Mouse (Mus musculus) liver, embryonic 15.5 days (tissue): ENCODE measurements around the gene Kmo. TPM values are rescaled to one million over a fixed set of nuclear protein-coding genes. Genes with fewer than 3 reads are reported as not detected.
A peak's percentile ranks its signal among the peaks of the same experiment; 100 is the strongest.

ENCODE experiments used
- ATAC-seq: fragments of 200-750 bp; cut with Nextera tagmentation; 2 replicates; pipeline ENCODE4 v1.8.0; 2017; ENCODE audit warnings: moderate number of reproducible peaks, mild to moderate bottlenecking, moderate library complexity; ENCODE audit not compliant: insufficient read depth
- H3K27ac ChIP-seq: fragments of 300-500 bp; sonication (generic); replicated peaks from 2 replicates; pipeline ENCODE4 v1.5.1; 2015; ENCODE audit warnings: mild to moderate bottlenecking, inconsistent platforms
- H3K27me3 ChIP-seq: fragments of 300-500 bp; sonication (generic); 2 replicates; pipeline ENCODE4 v1.6.1; 2015; ENCODE audit warnings: mild to moderate bottlenecking, inconsistent platforms
- H3K36me3 ChIP-seq: fragments of 300-500 bp; sonication (generic); replicated peaks from 2 replicates; pipeline ENCODE4 v1.6.1; 2015; ENCODE audit warnings: moderate library complexity, mild to moderate bottlenecking, inconsistent platforms
- H3K4me1 ChIP-seq: fragments of 300-500 bp; sonication (generic); replicated peaks from 2 replicates; pipeline ENCODE4 v1.6.1; 2015; ENCODE audit warnings: inconsistent platforms
- H3K4me2 ChIP-seq: fragments of 300-500 bp; sonication (generic); 2 replicates; pipeline ENCODE4 v1.6.1; 2015; ENCODE audit warnings: moderate library complexity, mild to moderate bottlenecking, inconsistent platforms
- H3K4me3 ChIP-seq: fragments of 300-500 bp; sonication (generic); replicated peaks from 2 replicates; pipeline ENCODE4 v1.5.1; 2015; ENCODE audit warnings: mild to moderate bottlenecking, inconsistent platforms
- H3K9ac ChIP-seq: fragments of 300-500 bp; sonication (generic); 2 replicates; pipeline ENCODE4 v1.6.1; 2015; ENCODE audit warnings: moderate library complexity, mild to moderate bottlenecking, inconsistent platforms
- H3K9me3 ChIP-seq: fragments of 300-500 bp; sonication (generic); replicated peaks from 2 replicates; pipeline ENCODE4 v1.6.1; 2016; ENCODE audit warnings: inconsistent platforms
- WGBS: fragments of 180-500 bp; shearing (Covaris S2); methylation state at CpG from one replicate; pipeline ENCODE4 v1.1.7; 2015; ENCODE audit warnings: mixed read lengths; ENCODE audit not compliant: insufficient replicate concordance; 5-methylcytosine and 5-hydroxymethylcytosine counted together
- polyA plus RNA-seq: library from polyadenylated mRNA; unstranded; fragments of >200 nt; fragmentation: Nextera tagmentation; extraction: Ambion mirVana; gene quantifications from 2 replicates; pipeline ENCODE4 v1.2.1, GENCODE M21; 2015

The Kmo gene
- polyA plus RNA-seq, 1 experiment from 2014 or later, result 12.0 TPM

- 28% methylated on average over 10 of the region's 10 CpGs for WGBS
- Histone ChIP-seq H3K9me3 (no peaks in the 10 kb centered on the region), H3K4me1 (peaks cover 5% of the 10 kb centered on the region; the same call in 1 of the 2 replicates), H3K4me3 (0 out of 2 replicates have a peak overlapping the region, but pooled peaks have one; percentile 24), H3K27ac (peak overlapping the region; percentile 49), H3K9ac (no peak overlapping the region), H3K36me3 (no peaks in the 10 kb centered on the region), H3K27me3 (no peaks in the 10 kb centered on the region), H3K4me2 (peak overlapping the region; percentile 21)
- no peak for ATAC-seq
Measured at GRCm38 (mm10) chr1:175631721-175632221, 11.6 kb downstream of the Kmo start.

GRCm38 (mm10) chr1:175632470-175632869, 12.3 kb downstream of the Kmo start:
- Histone ChIP-seq H3K4me2 (peak overlapping the region; percentile 33), H3K36me3 (no peaks in the 10 kb centered on the region), H3K9ac (no peak overlapping the region), H3K27ac (no peak overlapping the region), H3K9me3 (no peaks in the 10 kb centered on the region), H3K4me3 (peak overlapping the region; percentile 24; the same call in 1 of the 2 replicates), H3K27me3 (no peaks in the 10 kb centered on the region), H3K4me1 (peaks cover 5% of the 10 kb centered on the region; the same call in 1 of the 2 replicates)
- ATAC-seq, result no peak
- WGBS, result 89% methylated on average over 14 of the region's 14 CpGs

- peaks cover 8% of the 10 kb centered on the region; the same call in 1 of the 2 replicates for H3K4me1 ChIP-seq
- H3K36me3 ChIP-seq, result no peaks in the 10 kb centered on the region
- WGBS, result 25% methylated on average over 7 of the region's 7 CpGs
- no peaks in the 10 kb centered on the region for H3K9me3 ChIP-seq
- no peak overlapping the region for H3K27ac ChIP-seq
- no peaks in the 10 kb centered on the region for H3K27me3 ChIP-seq
- no peak overlapping the region for H3K4me3 ChIP-seq
- ATAC-seq, result no peak
- H3K9ac ChIP-seq, result no peak overlapping the region
- no peak overlapping the region for H3K4me2 ChIP-seq
Measured at GRCm38 (mm10) chr1:175637677-175638076, 17.5 kb downstream of the Kmo start.

GRCm38 (mm10) chr1:175639072-175639471, 18.9 kb downstream of the Kmo start:
- 61% methylated on average over 7 of the region's 7 CpGs for WGBS
- H3K9ac ChIP-seq, result no peak overlapping the region
- H3K36me3 ChIP-seq, result no peaks in the 10 kb centered on the region
- peaks cover 8% of the 10 kb centered on the region; the same call in 1 of the 2 replicates for H3K4me1 ChIP-seq
- no peaks in the 10 kb centered on the region for H3K27me3 ChIP-seq
- no peak overlapping the region for H3K4me2 ChIP-seq
- H3K27ac ChIP-seq, result no peak overlapping the region
- H3K4me3 ChIP-seq, result no peak overlapping the region
- ATAC-seq, result no peak
- no peaks in the 10 kb centered on the region for H3K9me3 ChIP-seq

GRCm38 (mm10) chr1:175640435-175641150, 20.4 kb downstream of the Kmo start:
- WGBS, result 45% methylated on average over 6 of the region's 6 CpGs
- H3K36me3 ChIP-seq, result no peaks in the 10 kb centered on the region

GRCm38 (mm10) chr1:175643496-175644265, 23.5 kb downstream of the Kmo start:
- Histone ChIP-seq H3K27ac (no peak overlapping the region), H3K9me3 (no peaks in the 10 kb centered on the region), H3K4me1 (peaks cover 6% of the 10 kb centered on the region; the same call in 1 of the 2 replicates), H3K9ac (no peak overlapping the region), H3K4me2 (no peak overlapping the region), H3K36me3 (no peaks in the 10 kb centered on the region), H3K27me3 (no peaks in the 10 kb centered on the region), H3K4me3 (no peak overlapping the region)
- WGBS, result 43% methylated on average over 5 of the region's 5 CpGs
- no peak for ATAC-seq

More at GRCm38 (mm10) chr1:175640435-175641150, 20.4 kb downstream of the Kmo start:
- Histone ChIP-seq H3K27ac (no peak overlapping the region), H3K9ac (no peak overlapping the region), H3K27me3 (no peaks in the 10 kb centered on the region), H3K4me1 (peaks cover 8% of the 10 kb centered on the region; the same call in 1 of the 2 replicates), H3K4me3 (no peak overlapping the region), H3K4me2 (no peak overlapping the region), H3K9me3 (no peaks in the 10 kb centered on the region)
- ATAC-seq, result no peak

GRCm38 (mm10) chr1:175646952-175647351, 26.8 kb downstream of the Kmo start:
- WGBS, result 25% methylated on average over 9 of the region's 9 CpGs

GRCm38 (mm10) chr1:175648615-175649014, 28.4 kb downstream of the Kmo start:
- no peak for ATAC-seq
- Histone ChIP-seq H3K4me3 (no peak overlapping the region), H3K9me3 (no peaks in the 10 kb centered on the region), H3K9ac (no peak overlapping the region), H3K4me2 (no peak overlapping the region), H3K27me3 (no peaks in the 10 kb centered on the region), H3K36me3 (no peaks in the 10 kb centered on the region), H3K27ac (no peak overlapping the region), H3K4me1 (no peaks in the 10 kb centered on the region)
- 83% methylated on average over 4 of the region's 4 CpGs for WGBS

More at GRCm38 (mm10) chr1:175646952-175647351, 26.8 kb downstream of the Kmo start:
- Histone ChIP-seq H3K27me3 (no peaks in the 10 kb centered on the region), H3K9me3 (no peaks in the 10 kb centered on the region), H3K4me2 (no peak overlapping the region), H3K27ac (no peak overlapping the region; the same call in 1 of the 2 replicates), H3K4me1 (no peaks in the 10 kb centered on the region), H3K36me3 (no peaks in the 10 kb centered on the region), H3K4me3 (no peak overlapping the region), H3K9ac (no peak overlapping the region)
- ATAC-seq, result peak; percentile 79

- Histone ChIP-seq H3K9me3 (no peaks in the 10 kb centered on the region), H3K4me3 (no peak overlapping the region), H3K4me2 (no peak overlapping the region), H3K4me1 (no peaks in the 10 kb centered on the region), H3K36me3 (no peaks in the 10 kb centered on the region), H3K27ac (no peak overlapping the region), H3K27me3 (no peaks in the 10 kb centered on the region), H3K9ac (no peak overlapping the region)
- no peak for ATAC-seq
- WGBS, result 77% methylated on average over 4 of the region's 4 CpGs
Measured at GRCm38 (mm10) chr1:175659900-175660299, 39.7 kb downstream of the Kmo start.

GRCm38 (mm10) chr1:175668666-175669405, 48.7 kb downstream of the Kmo start:
- Histone ChIP-seq H3K36me3 (no peaks in the 10 kb centered on the region), H3K27ac (no peak overlapping the region), H3K4me3 (no peak overlapping the region), H3K4me1 (no peaks in the 10 kb centered on the region), H3K9me3 (no peaks in the 10 kb centered on the region), H3K4me2 (no peak overlapping the region), H3K9ac (no peak overlapping the region), H3K27me3 (no peaks in the 10 kb centered on the region)
- ATAC-seq, result no peak
- WGBS, result 53% methylated on average over 5 of the region's 5 CpGs
